Mouse (Mus musculus): ENCODE results near the gene Hoxc9.

GRCm38 (mm10) chr15:103010112-103010846, 34.0 kb downstream of the Hoxc9 start:
- TF ChIP-seq CTCF (IDR thresholded peaks at IDR 0.05; ENCODE audit: insufficient read depth, low read depth, low read length): no peak
- no peak for TF ChIP-seq POLR2A (IDR thresholded peaks at IDR 0.05; ENCODE audit: insufficient read depth, low read depth, low read length)
